In the genomic region with DNA sequence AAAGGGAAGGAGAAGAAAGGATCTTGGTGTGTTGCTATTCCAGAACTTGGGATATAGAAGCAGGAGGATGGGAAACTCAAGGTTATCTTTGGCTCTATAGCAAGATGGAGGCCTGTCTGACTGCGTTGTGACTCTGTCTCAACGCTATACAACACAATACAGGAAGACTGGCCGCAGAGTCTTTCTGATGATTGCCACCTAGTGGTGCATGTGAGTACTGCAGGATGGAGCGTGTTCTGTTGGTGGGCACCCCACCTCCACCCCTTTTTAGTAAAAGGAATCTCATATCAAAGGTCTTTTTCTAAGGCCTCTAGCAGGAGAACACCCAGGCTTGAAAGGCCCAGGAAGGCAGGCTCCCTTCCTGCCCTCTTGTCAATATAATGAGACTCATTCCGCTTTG, we compare ENCODE assay signal across 8 mouse cellular contexts. TPM values are rescaled to one million over a fixed set of nuclear protein-coding genes. Genes with fewer than 3 reads are reported as not detected.
DNase-seq lines count a peak whose midpoint lies in the region; TF ChIP-seq lines count a peak whose summit lies in the region.
"Had no signal": no experiment of that assay in that cellular context is flagged by ENCODE, and none has a peak within 500 bp of the region (broad histone marks: within the 10 kb centered on the region; RNA-seq: fewer than 3 reads in every experiment).

No protein-coding gene starts in this region.

- H3ac ChIP-seq in C2C12 (ENCODE audit: control insufficient read depth, insufficient read length, low read depth): no peak overlapping the region

- H3K4me1 ChIP-seq in small intestine, adult 2 months (ENCODE audit: control insufficient read depth, insufficient read depth, insufficient read length, low read length): no peaks in the 10 kb centered on the region

- no peak overlapping the region for H3K4me3 ChIP-seq in C2C12 (ENCODE audit: insufficient read depth, poor library complexity, severe bottlenecking)
- no peak overlapping the region for H3K4me3 ChIP-seq in small intestine, adult 2 months (ENCODE audit: low read depth, low read length)
- H3K4me3 ChIP-seq: limb, embryonic 12.5 days had no signal

- DNase-seq in ES-CJ7 (ENCODE audit: low read depth, low spot score): peak; percentile 86
- peak; percentile 55 for DNase-seq in c-Kit-positive CD71-positive TER-119-positive erythroid progenitor cells, embryonic 14.5 days (ENCODE audit: low spot score)
- DNase-seq in gastrocnemius, adult 18-20 months (ENCODE audit: low spot score): peak; percentile 78
- peak; percentile 53 to 85 for DNase-seq in layer of hippocampus, adult 8-10 months (ENCODE audit: low spot score in 2 of 2)
- peak; percentile 71 for DNase-seq in lung, postnatal 25 days (ENCODE audit: low spot score)

- TF ChIP-seq CTCF in C2C12 (IDR thresholded peaks at IDR 0.05; ENCODE audit: control insufficient read depth, insufficient read depth, insufficient read length): peak; percentile 70
- peak; percentile 78; the same call in 1 of the 2 replicates for TF ChIP-seq CTCF in small intestine, adult 2 months (IDR thresholded peaks at IDR 0.05; ENCODE audit: extremely low read depth, insufficient read length, insufficient replicate concordance, low read depth, low read length)

- no peaks in the 10 kb centered on the region for H3K27me3 ChIP-seq in C2C12 (ENCODE audit: control insufficient read depth, insufficient read depth, insufficient read length)
- no peaks in the 10 kb centered on the region; the same call in 1 of the 2 replicates for H3K27me3 ChIP-seq in small intestine, adult 2 months (ENCODE audit: control insufficient read depth, insufficient read depth, low read length)

- no peak for TF ChIP-seq POLR2A in small intestine, adult 2 months (IDR thresholded peaks at IDR 0.05; ENCODE audit: low read depth, low read length)

- no peaks in the 10 kb centered on the region for H3K79me3 ChIP-seq in C2C12 (ENCODE audit: low read depth)

- H3K27ac ChIP-seq in small intestine, adult 2 months (ENCODE audit: insufficient read depth, low read depth, low read length): no peak overlapping the region
- H3K27ac ChIP-seq: limb, embryonic 12.5 days had no signal

- 16% methylated on average over 5 of the region's 5 CpGs for WGBS in small intestine, adult 2 months

- H3K36me3 ChIP-seq in C2C12 (ENCODE audit: control insufficient read depth, insufficient read depth): no peaks in the 10 kb centered on the region
- peaks cover 5% of the 10 kb centered on the region; the same call in 1 of the 2 replicates for H3K36me3 ChIP-seq in small intestine, adult 2 months (ENCODE audit: control insufficient read depth, insufficient read depth, low read length)
- H3K36me3 ChIP-seq: limb, embryonic 12.5 days had no signal

- H3K79me2 ChIP-seq in C2C12 (ENCODE audit: control insufficient read depth, insufficient read depth): no peaks in the 10 kb centered on the region

TF ChIP-seq in C2C12, 6 proteins besides CTCF, POLR2A, EP300 and RAD21:
- TF ChIP-seq USF1 (IDR thresholded peaks at IDR 0.05; ENCODE audit: low read depth): no peak
- TF ChIP-seq MAX (IDR thresholded peaks at IDR 0.05): no peak
- TF ChIP-seq CEBPB (IDR thresholded peaks at IDR 0.05; ENCODE audit: low read depth): no peak
- TF ChIP-seq MYOG (IDR thresholded peaks at IDR 0.05; ENCODE audit: control insufficient read depth, extremely low read depth, insufficient read length): no peak
- no peak for TF ChIP-seq FOSL1 (IDR thresholded peaks at IDR 0.05; ENCODE audit: insufficient read depth, low read length, poor library complexity, severe bottlenecking)
- TF ChIP-seq MYOD1 (IDR thresholded peaks at IDR 0.05; ENCODE audit: control insufficient read depth, insufficient read length, low read depth): no peak

RNA-seq across cellular contexts. Expression of a gene that starts 36.5 kb away (rescaled TPM):
- 0.19 TPM for polyA plus RNA-seq in C2C12 (2012; fragmentation: generic; extraction: Trizol)
- 1 to 10 TPM; 6.1 to 6.8 TPM for total RNA-seq in gastrocnemius, adult 18-20 months (2021)
- 10 to 100 TPM in 3 of 4 experiments, 1 to 10 TPM in 1; 9.8 to 19.8 (median 15.6) TPM for total RNA-seq in layer of hippocampus, adult 8-10 months (2022)
- 105 and 122 TPM in 2 replicates for polyA plus RNA-seq in small intestine, adult 2 months (2012; rRNA removed)

RNA-seq across cellular contexts. Expression of a gene that starts 59.7 kb away (rescaled TPM):
- polyA plus RNA-seq in C2C12 (2012; fragmentation: generic; extraction: Trizol): 9.7 TPM
- 1 to 10 TPM; 3.2 to 4.0 TPM for total RNA-seq in gastrocnemius, adult 18-20 months (2021)
- total RNA-seq in layer of hippocampus, adult 8-10 months (2022): 1 to 10 TPM; 4.6 to 5.5 (median 4.8) TPM
- 9.9 and 12.7 TPM in 2 replicates for polyA plus RNA-seq in small intestine, adult 2 months (2012; rRNA removed)
